Mouse (Mus musculus): Measurements from ENCODE around the gene Trim7.
"Not testable (repeated sequence)": the region's sequence is repeated elsewhere in the genome, so short reads cannot be mapped to it uniquely, and the experiment has no call there.

Trim7 gene

GRCm38 (mm10) chr11:48803988-48804387 is 22.0 kb upstream of the Trim7 start:
- DNase-seq: no peak

GRCm38 (mm10) chr11:48804922-48805321 is 21.0 kb upstream of the Trim7 start:
- DNase-seq: no peak

GRCm38 (mm10) chr11:48806856-48807562 is 18.9 kb upstream of the Trim7 start:
- no peak for DNase-seq

GRCm38 (mm10) chr11:48807563-48808303 is 18.2 kb upstream of the Trim7 start:
- no peak for DNase-seq

GRCm38 (mm10) chr11:48808304-48808646 is 17.7 kb upstream of the Trim7 start:
- no peak for DNase-seq

DNA sequence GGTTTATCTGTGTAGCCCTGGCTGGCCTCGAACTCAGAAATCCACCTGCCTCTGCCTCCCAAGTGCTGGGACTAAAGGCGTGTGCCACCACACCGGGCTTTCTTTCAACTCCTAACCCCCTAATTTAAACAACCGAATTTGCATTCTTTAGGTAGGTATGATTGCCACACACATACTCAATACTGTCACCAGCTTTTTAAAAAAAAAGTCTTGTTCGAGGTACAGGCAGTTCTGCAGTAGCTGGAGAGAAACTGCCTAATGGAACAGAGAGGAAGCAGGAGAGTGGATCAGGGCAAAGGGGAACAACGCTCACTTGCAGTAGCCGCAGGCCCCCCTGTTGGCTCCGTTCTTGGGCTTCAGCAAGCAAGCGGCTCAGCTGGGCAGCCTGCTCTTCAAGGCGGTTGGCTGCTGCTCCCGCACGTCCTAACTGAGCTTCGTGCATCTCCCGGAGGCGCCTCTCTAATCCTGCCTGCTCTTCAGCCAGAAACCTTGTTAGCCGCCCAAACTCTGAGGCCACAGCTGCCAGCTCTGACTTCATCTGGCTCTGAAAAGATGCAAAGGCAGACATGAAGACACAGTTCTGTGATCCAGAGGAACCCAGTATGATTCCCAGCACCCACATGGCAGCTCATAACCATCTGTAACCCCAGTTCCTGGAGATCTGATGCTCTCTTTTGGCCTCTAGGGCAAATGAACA is 17.1 kb upstream of the Trim7 start:
- no peak for DNase-seq

DNA sequence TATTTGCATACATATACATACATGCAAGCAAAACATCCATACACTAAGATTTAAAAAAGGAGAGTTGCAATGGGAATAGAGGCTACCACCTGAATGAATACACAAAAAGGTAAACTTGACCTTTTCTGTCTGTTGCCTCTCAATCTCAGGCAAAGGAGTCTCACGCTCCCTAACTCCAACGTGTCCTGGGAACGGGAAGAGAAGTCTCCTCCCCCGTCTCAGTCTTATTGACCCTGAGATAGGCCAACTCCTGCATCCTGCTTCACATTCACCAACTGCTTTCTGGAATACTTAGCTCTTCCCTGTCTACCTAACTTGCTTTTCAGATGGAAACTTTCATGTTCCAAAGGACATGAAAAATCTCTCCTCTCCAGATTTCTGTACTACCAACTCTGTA is 16.5 kb upstream of the Trim7 start:
- no peak for DNase-seq

DNA sequence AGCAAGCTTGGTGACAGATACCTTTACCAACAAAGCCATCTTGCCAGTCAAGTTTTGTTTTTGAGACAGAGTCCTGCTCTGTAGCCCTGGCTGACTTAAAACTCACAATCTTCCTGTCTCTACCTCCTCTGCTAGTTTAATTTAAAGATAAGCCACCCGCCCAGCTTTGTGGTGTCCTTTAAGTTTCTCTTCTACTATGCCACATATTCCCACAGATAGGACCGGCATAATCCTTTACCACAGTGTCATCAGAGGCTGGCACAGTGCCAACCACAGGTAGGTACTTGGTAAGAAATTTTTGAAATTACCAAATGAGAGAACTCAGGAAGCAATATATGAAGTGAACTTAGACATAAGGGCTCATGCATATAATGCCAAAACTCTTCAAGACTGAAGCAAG is 15.8 kb upstream of the Trim7 start:
- DNase-seq: no peak

GRCm38 (mm10) chr11:48813782-48814181 is 12.2 kb upstream of the Trim7 start:
- no peak for DNase-seq

DNA sequence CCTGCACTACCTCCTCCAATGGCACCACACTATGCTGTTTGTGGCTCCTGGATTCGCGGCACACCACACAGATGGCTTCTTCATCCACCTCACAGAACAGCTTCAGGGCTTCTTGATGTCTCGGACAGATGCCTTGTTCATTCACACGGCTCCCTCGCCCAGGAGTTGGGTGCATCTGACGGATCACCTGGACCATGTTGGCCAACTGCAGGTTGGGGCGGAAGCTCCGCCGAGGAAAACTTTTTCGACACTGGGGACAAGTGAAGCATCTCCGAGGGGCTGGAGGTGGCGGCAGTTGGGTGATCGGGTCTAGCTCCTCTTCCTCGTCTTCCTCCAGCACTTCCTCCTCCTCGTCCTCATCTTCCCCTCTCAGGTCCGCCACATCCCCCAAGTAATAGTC is 10.1 kb upstream of the Trim7 start:
- DNase-seq: no peak

GRCm38 (mm10) chr11:48816281-48816781 is 9.6 kb upstream of the Trim7 start:
- DNase-seq: peak; percentile 51

DNA sequence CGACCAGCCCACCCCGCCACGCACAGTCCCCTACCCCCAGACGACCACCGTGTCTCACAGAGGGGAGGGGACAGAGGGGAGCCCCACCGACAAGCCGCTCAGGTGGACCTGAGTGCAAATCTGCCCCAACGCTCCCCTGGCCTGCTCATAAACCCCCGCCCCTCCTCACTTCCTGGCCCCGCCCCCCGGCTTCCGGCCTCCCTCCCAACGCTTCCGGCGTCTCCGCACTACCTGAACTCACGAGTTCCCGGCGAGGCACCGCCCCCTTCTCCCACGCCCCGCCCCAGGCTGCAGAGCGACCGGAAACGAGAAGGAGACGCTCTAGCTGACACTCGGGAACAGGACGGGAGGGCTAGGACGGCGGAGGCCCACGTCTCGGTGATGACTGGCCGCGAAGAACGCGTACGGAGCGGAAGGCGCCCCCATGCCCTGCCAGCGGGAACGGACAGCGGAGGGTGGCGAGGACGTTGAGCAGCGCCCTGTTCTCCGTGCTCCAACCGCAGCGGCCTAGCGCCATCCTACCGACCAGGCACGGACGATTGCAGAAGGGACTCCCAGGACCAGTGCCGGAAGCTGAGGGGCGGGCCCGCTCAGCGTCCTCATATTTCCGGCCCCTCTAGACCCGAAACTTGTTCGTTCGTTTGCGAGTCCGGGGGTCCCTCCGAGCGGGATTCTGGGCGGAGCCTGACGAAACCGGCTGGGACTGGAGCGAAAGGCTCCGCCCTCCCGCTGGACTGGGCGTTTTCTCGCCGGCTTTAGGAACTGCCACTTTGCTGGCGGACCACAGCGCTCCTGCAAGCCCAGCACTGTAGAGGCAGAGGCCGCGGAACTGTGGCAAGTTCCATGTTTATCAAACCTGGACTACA is 8.9 kb upstream of the Trim7 start, which contains the start of gene Trim41:
TSS of gene Trim41 (minus strand) at position 554 of the 866 bp plus-strand sequence.
- peak; percentile 99 for DNase-seq

DNA sequence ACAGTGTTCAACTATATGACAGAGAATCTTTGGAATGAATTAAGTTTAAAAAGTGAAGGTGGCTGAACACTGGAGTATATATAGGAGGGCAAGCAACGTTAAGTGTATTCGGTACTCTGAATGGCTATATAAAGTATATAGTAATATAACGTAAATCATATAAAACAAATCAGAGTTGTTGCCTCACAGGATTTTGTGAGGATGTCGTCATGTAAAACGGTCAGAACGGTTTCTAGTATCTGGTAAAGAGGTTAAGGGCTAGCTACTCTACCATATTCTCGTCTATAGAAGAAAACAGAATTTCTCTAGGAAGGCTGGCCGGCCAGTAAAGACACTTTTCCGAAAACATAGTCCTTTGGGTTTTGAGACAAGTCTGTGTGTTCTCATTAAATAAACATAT is 8.1 kb upstream of the Trim7 start:
- no peak for DNase-seq

GRCm38 (mm10) chr11:48818346-48818745 is 7.6 kb upstream of the Trim7 start:
- peak; percentile 91 for DNase-seq

DNA sequence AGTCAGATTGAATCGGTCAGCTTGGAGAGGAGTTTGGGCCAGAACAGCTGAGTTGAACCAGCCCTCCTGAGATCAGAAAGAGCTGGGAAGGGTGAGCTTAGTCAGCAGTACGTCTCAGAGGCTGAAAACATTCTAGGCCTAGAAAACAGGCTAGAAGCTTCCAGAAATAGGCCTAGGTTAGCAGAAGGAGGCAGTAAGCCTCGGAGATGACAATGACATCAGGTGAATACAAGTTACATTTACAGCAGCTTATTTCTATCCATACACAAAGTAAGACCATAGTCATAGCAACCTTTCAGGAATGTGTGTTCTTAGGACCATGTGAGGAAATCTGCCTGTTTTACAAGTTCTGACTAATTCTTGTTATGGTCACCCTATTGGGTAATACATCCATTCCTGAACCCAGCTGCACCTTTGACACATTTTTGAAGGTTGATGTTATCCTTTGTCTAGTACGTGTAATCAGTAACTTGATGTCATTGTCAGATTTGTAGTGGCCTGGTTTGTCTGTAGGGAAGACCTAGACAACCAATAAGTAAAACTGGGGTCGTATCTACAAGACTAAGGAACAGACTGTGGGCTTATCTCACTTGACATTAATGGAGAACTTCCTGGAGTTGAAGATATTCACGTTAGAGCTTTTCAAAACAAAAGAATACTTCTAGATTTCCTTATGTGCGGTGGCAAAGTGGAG is 6.2 kb upstream of the Trim7 start:
- DNase-seq: no peak

DNA sequence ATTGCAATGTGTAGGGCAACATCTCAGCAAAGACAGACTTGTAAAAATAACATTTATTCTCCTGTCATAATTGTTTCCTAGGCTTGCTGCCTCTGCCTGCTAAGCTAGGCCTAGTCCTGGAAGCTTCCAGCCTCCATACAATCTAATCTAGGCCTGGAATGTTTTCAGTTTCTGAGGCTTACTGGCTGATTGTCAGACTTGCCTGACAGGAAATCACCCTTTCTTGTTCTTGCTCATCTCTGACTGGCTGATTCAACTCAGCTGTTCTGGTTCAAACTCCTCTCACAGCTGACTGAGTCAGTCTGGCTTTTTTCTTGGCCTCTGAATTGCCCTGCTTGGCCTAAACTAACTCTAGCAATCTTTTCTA is 5.6 kb upstream of the Trim7 start:
- DNase-seq: no peak

GRCm38 (mm10) chr11:48821299-48821698 is 4.6 kb upstream of the Trim7 start:
- not testable (repeated sequence) for DNase-seq

GRCm38 (mm10) chr11:48822768-48823512 is 3.0 kb upstream of the Trim7 start:
- DNase-seq: no peak

DNA sequence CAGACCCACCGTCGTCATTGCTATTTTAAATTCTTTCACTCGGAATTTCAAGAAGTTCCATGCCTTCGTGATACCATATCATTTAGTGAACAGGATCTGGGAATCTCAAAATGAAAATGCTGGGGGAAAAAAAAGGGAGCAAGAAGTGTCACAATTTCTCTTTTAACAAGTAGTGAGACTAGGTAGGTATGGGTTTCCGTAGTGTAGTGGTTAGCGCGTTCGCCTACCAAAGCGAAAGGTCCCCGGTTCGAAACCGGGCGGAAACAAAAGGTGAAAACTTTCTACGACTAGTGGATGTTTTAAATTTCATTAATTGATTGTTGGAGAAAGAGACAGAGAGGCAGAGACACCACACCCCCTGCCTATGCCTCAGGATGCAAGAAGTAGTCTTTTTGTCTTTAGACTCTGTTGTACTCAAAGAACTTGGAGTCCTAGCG is 2.4 kb upstream of the Trim7 start:
- DNase-seq: peak; percentile 63

GRCm38 (mm10) chr11:48824311-48824830 is 1.6 kb upstream of the Trim7 start:
- DNase-seq: no peak

GRCm38 (mm10) chr11:48826752-48827096 is 784 bp downstream of the Trim7 start:
- DNase-seq: no peak
